Mouse (Mus musculus) intestine, postnatal 0 days (tissue): Measurements from ENCODE around the gene Dnase2b. TPM values are rescaled to one million over a fixed set of nuclear protein-coding genes. Genes with fewer than 3 reads are reported as not detected.

Experiments
- ATAC-seq: fragments of 200-750 bp; cut with Nextera tagmentation; 2 replicates; pipeline ENCODE4 v1.8.0; 2017; ENCODE audit warnings: mild to moderate bottlenecking, moderate TSS enrichment, moderate library complexity
- H3K27ac ChIP-seq: fragments of 300-500 bp; sonication (generic); 2 replicates; pipeline ENCODE4 v1.5.1; 2014; ENCODE audit warnings: mild to moderate bottlenecking, low read depth, low read length, moderate library complexity
- H3K27me3 ChIP-seq: fragments of 300-500 bp; sonication (generic); replicated peaks from 2 replicates; pipeline ENCODE4 v1.6.1; 2014; ENCODE audit warnings: low read length, mixed read lengths; ENCODE audit not compliant: control insufficient read depth, insufficient read depth
- H3K36me3 ChIP-seq: fragments of 300-500 bp; sonication (generic); 2 replicates; pipeline ENCODE4 v1.6.1; 2014; ENCODE audit warnings: mild to moderate bottlenecking, moderate library complexity; ENCODE audit not compliant: control insufficient read depth, insufficient read depth
- H3K4me1 ChIP-seq: fragments of 300-500 bp; sonication (generic); replicated peaks from 2 replicates; pipeline ENCODE4 v1.6.1; 2014; ENCODE audit warnings: antibody characterized with exemption, low read length, mixed read lengths; ENCODE audit not compliant: control insufficient read depth, insufficient read depth
- H3K4me2 ChIP-seq: fragments of 300-500 bp; sonication (generic); replicated peaks from 2 replicates; pipeline ENCODE4 v1.6.1; 2014; ENCODE audit warnings: low read depth, mild to moderate bottlenecking, moderate library complexity
- H3K4me3 ChIP-seq: fragments of 300-500 bp; sonication (generic); 2 replicates; pipeline ENCODE4 v1.5.1; 2014; ENCODE audit warnings: low read depth, low read length
- H3K9ac ChIP-seq: fragments of 300-500 bp; sonication (generic); 2 replicates; pipeline ENCODE4 v1.6.1; 2014; ENCODE audit warnings: mild to moderate bottlenecking, low read depth, low read length
- H3K9me3 ChIP-seq: fragments of 300-500 bp; sonication (generic); 2 replicates; pipeline ENCODE4 v1.6.1; 2016; ENCODE audit warnings: mixed run types; ENCODE audit not compliant: control insufficient read depth
- CTCF ChIP-seq: sonication (generic); IDR thresholded peaks from 2 replicates; pipeline ENCODE4 v1.5.1; 2016; ENCODE audit warnings: low read depth, mild to moderate bottlenecking, control low read depth, antibody characterized with exemption, moderate library complexity
- WGBS: fragments of 180-500 bp; shearing (Covaris S2); extraction: QIAGEN DNeasy Blood & Tissue Kit; methylation state at CpG from one replicate; pipeline ENCODE4 v1.1.7; 2014; 5-methylcytosine and 5-hydroxymethylcytosine counted together
- polyA plus RNA-seq: library from polyadenylated mRNA; unstranded; fragments of >200 nt; fragmentation: Nextera tagmentation; extraction: Ambion mirVana; gene quantifications from 2 replicates; pipeline ENCODE4 v1.2.1, GENCODE M21; 2015

Dnase2b gene
- polyA plus RNA-seq, 1 experiment from 2014 or later = not detected

DNA sequence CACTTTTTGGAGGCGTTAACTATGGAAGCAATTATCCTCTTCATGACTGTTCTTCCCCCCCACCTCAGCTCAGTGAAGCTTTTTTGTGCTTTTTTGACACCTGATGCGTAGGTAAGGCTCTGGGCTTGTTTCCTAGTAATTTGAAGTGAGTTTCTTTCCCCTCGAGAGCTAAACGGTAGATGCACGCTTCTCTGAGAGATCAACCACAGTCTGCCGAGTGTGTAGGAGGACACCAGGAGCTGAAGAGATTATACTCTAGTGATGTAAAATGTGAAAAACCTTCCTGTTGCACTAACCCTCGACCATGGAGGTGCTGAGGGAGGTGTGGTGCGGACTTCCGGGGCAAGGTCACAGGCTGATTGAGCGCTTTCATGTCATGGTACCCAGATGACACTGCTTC is 4.7 kb upstream of the Dnase2b start:
- H3K9me3 ChIP-seq = no peaks in the 10 kb centered on the region
- no peak for TF ChIP-seq CTCF
- H3K9ac ChIP-seq = no peak overlapping the region
- H3K27me3 ChIP-seq = no peaks in the 10 kb centered on the region
- H3K36me3 ChIP-seq = no peaks in the 10 kb centered on the region
- no peak overlapping the region for H3K4me2 ChIP-seq
- no peak for ATAC-seq
- WGBS = 85% methylated on average over 10 of the region's 10 CpGs
- no peak overlapping the region for H3K27ac ChIP-seq
- no peaks in the 10 kb centered on the region for H3K4me1 ChIP-seq
- H3K4me3 ChIP-seq = no peak overlapping the region

DNA sequence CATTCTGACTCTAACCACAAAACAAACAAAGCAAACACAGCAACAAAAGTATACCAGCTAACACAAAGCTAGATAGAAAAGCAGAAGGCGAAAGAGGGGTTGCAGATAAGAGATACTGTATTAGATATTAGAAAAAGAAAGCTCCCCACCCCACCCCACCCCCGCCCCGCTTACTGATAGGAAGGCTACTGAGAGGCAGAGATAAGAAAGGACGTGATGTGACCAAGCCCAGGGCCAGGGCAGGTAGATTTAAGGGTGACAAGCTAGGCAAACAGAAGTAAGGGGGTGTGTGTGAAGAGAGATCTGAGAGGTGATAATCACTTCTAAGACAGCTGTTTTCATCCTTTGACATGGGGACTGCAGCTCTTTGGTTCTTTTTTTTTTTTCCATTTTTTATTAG is 3.0 kb upstream of the Dnase2b start:
- no peak for TF ChIP-seq CTCF
- H3K4me2 ChIP-seq = no peak overlapping the region
- H3K4me1 ChIP-seq = no peaks in the 10 kb centered on the region
- ATAC-seq = no peak
- whole genome bisulfite sequencing = 43% methylated on average over 4 of the region's 4 CpGs
- H3K9me3 ChIP-seq = no peaks in the 10 kb centered on the region
- H3K36me3 ChIP-seq = no peaks in the 10 kb centered on the region
- no peaks in the 10 kb centered on the region for H3K27me3 ChIP-seq
- H3K9ac ChIP-seq = no peak overlapping the region
- no peak overlapping the region for H3K4me3 ChIP-seq
- no peak overlapping the region for H3K27ac ChIP-seq

DNA sequence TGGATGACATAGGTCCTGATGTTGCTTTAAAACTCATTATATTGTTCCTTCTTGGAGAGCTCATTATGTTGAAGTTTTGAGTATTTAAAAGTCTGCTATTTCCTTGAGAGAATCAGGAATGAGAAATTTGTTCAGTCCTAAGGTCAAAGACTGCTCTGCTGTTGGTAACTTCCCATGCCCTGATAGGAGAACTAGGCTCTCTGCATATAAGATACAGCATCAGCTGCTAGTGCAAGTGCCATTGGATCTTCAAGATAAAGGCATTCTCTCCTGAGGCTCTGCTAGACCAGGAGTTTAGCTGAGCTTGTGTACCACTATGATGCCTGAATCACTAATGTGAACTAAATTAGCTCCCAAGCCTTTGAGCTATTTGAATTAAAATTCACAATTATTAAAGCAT is 2.5 kb upstream of the Dnase2b start:
- Histone ChIP-seq H3K4me3 (no peak overlapping the region), H3K4me1 (no peaks in the 10 kb centered on the region)

DNA sequence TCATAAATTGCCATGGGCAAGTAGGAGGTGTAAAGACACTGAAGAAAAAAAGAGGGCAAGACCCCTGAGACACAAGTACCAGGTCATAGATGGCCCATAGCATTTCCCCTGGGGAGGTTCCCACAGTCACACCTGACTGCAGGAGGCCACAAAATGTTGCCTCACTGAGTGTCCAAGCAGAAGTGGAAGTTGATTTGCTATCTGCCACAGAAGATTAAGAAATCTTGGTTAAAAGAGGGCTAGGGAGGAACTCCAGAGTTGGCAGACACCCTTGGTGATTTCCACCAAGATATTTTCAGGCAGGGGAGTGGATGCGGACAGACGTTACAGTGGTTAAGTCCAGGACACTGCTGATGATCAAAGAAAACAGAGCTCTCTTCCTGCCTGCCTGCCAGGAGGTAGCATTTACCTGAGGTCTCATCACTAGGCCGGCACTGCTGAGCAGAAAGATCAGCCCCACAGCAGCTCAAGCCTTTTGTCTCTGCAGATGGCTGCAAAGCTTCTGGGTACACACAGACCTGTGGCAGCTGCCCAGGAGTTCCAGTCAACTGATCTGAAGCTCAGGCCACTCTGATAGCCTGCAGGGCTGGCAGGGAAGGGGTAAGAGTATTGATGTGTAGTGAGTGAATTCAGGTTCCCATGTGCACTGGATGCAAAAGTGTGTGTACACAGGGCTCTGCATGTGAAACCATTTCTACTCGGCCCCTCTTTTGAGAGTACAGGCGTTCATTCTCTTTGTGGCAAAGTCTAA is 1.3 kb upstream of the Dnase2b start:
- no peak overlapping the region for H3K4me3 ChIP-seq
- ATAC-seq = no peak

More for the DNA sequence above, 2.5 kb upstream of the Dnase2b start:
- Histone ChIP-seq H3K27me3 (no peaks in the 10 kb centered on the region), H3K9me3 (no peaks in the 10 kb centered on the region), H3K27ac (no peak overlapping the region), H3K36me3 (no peaks in the 10 kb centered on the region), H3K4me2 (no peak overlapping the region), H3K9ac (no peak overlapping the region)
- TF ChIP-seq CTCF = no peak
- ATAC-seq = no peak

DNA sequence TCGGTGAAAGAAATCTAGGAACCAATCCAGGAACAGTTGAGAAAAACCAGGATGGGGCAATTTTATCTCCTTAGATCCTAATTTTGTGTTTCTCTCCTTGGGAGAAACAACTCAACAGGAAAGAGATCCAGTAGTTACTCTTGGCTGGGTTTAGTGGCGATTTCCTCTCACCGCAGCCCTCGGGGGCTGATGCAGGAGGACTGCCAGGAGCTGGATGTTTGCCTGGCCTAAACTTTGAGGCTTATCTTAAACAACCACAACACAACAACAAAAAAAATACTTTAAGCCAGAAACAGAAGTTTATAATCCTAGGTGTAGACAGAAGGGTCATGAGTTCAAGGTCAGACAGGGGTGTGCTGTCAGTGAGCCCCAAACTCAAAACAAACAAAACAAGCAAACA is 3.6 kb downstream of the Dnase2b start:
- WGBS = 69% methylated on average over 4 of the region's 4 CpGs
- Histone ChIP-seq H3K9ac (no peak overlapping the region), H3K36me3 (no peaks in the 10 kb centered on the region), H3K9me3 (no peaks in the 10 kb centered on the region), H3K27ac (no peak overlapping the region), H3K4me1 (no peaks in the 10 kb centered on the region), H3K27me3 (no peaks in the 10 kb centered on the region), H3K4me2 (no peak overlapping the region), H3K4me3 (no peak overlapping the region)
- TF ChIP-seq CTCF = no peak
- ATAC-seq = no peak

More for the DNA sequence above, 1.3 kb upstream of the Dnase2b start:
- WGBS = 70% methylated on average over 5 of the region's 5 CpGs
- H3K9me3 ChIP-seq = no peaks in the 10 kb centered on the region
- no peaks in the 10 kb centered on the region for H3K27me3 ChIP-seq
- H3K4me1 ChIP-seq = no peaks in the 10 kb centered on the region
- no peak overlapping the region for H3K9ac ChIP-seq
- TF ChIP-seq CTCF = no peak
- no peak overlapping the region for H3K4me2 ChIP-seq
- no peak overlapping the region for H3K27ac ChIP-seq
- H3K36me3 ChIP-seq = no peaks in the 10 kb centered on the region

DNA sequence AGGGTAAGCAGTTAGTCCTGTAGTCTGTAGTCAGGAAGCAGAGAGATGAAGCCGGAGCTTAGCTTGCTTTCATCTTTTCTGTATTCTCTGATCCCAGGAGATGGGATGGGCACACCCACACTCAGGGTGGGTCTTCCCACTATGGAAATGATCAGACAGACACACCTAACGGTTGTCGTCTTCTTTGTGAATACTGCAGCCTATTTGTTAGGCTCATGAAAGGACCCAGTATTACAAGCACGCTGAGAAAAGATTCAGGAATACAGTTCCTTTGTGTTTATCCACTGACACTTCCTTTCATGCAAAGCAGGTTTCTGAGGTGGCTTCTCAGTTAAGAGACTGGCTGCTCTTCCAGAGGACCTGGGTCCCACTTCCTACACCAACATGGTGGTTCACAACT is 4.1 kb downstream of the Dnase2b start:
- no peaks in the 10 kb centered on the region for H3K9me3 ChIP-seq
- 85% methylated on average over 4 of the region's 4 CpGs for WGBS

DNA sequence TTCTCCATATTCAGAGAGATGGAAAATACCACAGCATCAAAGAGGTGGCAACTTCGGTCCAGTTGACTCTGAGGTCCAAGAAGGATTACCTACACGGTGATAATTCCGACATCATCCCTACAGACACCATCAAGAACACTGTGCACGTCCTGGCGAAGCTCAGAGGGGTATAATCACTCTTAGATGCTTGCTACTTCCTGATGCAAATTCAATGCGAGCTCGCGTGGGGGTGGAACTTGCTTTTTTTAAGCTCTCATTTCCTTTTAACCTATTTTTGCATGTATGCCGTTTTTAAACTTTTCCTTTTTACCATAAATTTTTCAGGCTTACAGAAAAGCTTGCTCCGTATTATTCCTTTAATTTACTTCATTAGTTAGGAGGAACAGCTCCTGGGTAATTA is 5.1 kb downstream of the Dnase2b start:
- no peak for ATAC-seq
- no peak overlapping the region for H3K4me2 ChIP-seq
- no peaks in the 10 kb centered on the region for H3K27me3 ChIP-seq
- no peaks in the 10 kb centered on the region for H3K36me3 ChIP-seq
- H3K9ac ChIP-seq = no peak overlapping the region
- no peaks in the 10 kb centered on the region for H3K9me3 ChIP-seq
- WGBS = 81% methylated on average over 10 of the region's 10 CpGs
- H3K4me3 ChIP-seq = no peak overlapping the region
- TF ChIP-seq CTCF = no peak
- H3K27ac ChIP-seq = no peak overlapping the region
- H3K4me1 ChIP-seq = no peaks in the 10 kb centered on the region

More for the DNA sequence above, 4.1 kb downstream of the Dnase2b start:
- Histone ChIP-seq H3K4me3 (no peak overlapping the region), H3K27me3 (no peaks in the 10 kb centered on the region), H3K36me3 (no peaks in the 10 kb centered on the region), H3K27ac (no peak overlapping the region), H3K9ac (no peak overlapping the region), H3K4me2 (no peak overlapping the region), H3K4me1 (no peaks in the 10 kb centered on the region)
- no peak for ATAC-seq
- no peak for TF ChIP-seq CTCF
